Mouse (Mus musculus) olfactory bulb, adult 2 months (tissue): ENCODE data around the gene Pacs2. TPM values are rescaled to one million over a fixed set of nuclear protein-coding genes. Genes with fewer than 3 reads are reported as not detected.

Experiments
- H3K27ac ChIP-seq: fragments of 200-500 bp; 2 replicates; pipeline ENCODE4 v1.5.1; 2012; ENCODE audit warnings: low read depth, low read length; ENCODE audit not compliant: insufficient read depth
- H3K4me1 ChIP-seq: fragments of 200-500 bp; 2 replicates; pipeline ENCODE4 v1.6.1; 2012; ENCODE audit warnings: low read length; ENCODE audit not compliant: control insufficient read depth, insufficient read depth
- H3K4me3 ChIP-seq: fragments of 200-500 bp; 2 replicates; pipeline ENCODE4 v1.5.1; 2012; ENCODE audit warnings: mild to moderate bottlenecking, low read depth, low read length, moderate library complexity; ENCODE audit not compliant: insufficient read depth
- CTCF ChIP-seq: fragments of 200-500 bp; IDR thresholded peaks from 2 replicates; pipeline ENCODE4 v1.5.1; 2012; ENCODE audit warnings: low read depth, mild to moderate bottlenecking, low read length, moderate library complexity; ENCODE audit not compliant: insufficient read depth
- POLR2A ChIP-seq: fragments of 200-500 bp; IDR thresholded peaks from 2 replicates; pipeline ENCODE4 v1.6.1; 2012; ENCODE audit warnings: mild to moderate bottlenecking, low read depth, low read length, moderate library complexity; ENCODE audit not compliant: insufficient read depth
- WGBS: fragments of 180-500 bp; shearing (Covaris S2); methylation state at CpG from one replicate; pipeline ENCODE4 v1.1.7; 2018; 5-methylcytosine and 5-hydroxymethylcytosine counted together
- polyA plus RNA-seq: library from polyadenylated mRNA; stranded (reverse); fragments of >200 nt; gene quantifications from 2 replicates; pipeline ENCODE4 v1.2.4, GENCODE M21; 2012; ENCODE audit warnings: low replicate concordance; ENCODE audit not compliant: missing spikeins, insufficient read depth, insufficient read length

Pacs2 gene
- polyA plus RNA-seq, 1 experiment: not detected

DNA sequence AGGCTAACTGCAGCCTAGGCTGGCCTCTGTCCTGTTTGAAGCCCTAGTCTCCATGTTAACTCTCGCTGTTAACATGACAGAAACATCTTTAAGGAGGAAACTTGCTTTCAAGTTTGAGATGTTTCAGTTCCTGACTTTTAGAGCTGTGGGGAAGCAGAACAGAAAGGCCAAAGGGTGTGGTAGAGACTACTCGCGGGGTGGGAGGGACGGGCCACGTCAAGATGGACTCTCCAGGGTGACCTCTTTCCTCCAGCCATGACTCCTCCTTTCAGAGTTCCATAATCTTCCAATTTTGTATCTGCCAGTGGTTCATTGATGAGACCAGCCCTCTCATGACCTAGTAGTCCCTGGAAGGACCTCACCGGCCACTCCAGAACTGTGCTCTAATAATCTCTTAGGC lies 17.1 kb downstream of the Pacs2 start:
- 76% methylated on average over 6 of the region's 6 CpGs for WGBS
- no peak overlapping the region for H3K27ac ChIP-seq
- no peak overlapping the region for H3K4me3 ChIP-seq
- TF ChIP-seq CTCF (no peak), POLR2A (no peak)
- H3K4me1 ChIP-seq: peaks cover 34% of the 10 kb centered on the region

DNA sequence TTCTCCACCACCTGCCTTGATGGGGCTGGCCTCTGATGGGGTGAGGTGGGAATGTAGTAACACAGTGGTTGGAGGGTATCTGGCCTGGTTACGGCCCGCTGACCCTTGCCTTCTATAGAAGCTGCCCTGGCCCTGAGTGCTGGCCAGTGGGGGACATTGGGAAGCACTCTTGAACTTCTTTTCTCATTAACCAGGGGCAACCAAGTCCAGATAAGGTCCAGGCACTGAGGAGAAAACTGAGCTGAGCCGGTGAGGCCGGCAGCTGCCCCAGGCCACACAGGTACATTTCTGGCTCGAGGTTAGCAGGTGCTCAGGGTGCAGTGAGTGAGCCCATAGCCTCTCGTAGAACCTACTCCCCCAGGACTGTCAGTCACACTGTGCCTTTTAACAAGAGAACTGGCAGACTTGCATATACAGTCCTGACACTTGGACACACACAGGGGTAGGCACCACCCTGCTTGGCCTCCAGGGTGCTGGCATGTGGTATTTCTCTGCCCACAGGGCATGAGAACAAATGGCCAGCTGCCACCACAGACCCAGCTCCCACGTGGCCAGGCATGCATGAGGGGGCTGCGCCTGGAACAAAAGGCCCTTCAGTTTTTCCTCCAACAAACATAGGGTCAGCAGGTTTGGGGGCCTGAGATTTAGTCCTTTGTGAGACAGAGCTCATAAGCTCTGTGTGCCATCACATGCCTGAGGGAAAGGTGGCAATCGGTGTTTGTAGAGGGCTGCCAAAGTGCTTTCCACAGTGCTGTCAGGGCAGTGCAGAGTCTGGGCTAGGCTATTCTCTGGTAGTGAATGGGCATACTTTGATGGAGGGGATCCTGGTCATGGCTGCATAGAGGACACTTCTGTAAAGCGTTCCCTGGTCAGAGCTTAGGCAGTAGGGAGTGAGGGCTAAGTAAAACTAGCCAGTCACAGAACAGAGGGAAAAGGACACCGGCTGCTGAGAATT lies 18.3 kb downstream of the Pacs2 start:
- H3K27ac ChIP-seq: no peak overlapping the region; the same call in 1 of the 2 replicates
- 57% methylated on average over 11 of the region's 11 CpGs for WGBS
- TF ChIP-seq CTCF: no peak
- TF ChIP-seq POLR2A: no peak

DNA sequence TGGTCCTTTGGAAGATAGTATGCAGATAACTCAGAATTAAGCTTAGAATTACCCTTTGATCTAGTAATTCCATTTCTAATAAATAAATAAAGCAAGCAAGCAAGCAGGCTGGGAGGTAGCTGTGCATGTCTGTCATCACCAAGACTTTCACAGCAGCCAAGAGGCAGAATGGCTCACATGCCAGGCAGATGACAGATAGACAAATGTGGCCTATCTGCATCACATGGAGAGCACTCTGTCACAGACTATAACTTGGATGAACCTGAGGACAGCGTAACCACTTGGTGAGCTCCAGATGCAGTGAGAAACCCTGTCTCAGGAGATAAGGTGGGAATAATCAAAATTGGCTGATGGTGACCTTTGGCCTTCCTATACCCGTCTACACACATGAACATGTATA lies 20.8 kb downstream of the Pacs2 start:
- Histone ChIP-seq H3K4me3 (no peak overlapping the region), H3K4me1 (peaks cover 22% of the 10 kb centered on the region), H3K27ac (no peak overlapping the region)
- 89% methylated on average over 2 of the region's 2 CpGs for WGBS
- no peak for TF ChIP-seq CTCF

More for the DNA sequence above, 18.3 kb downstream of the Pacs2 start:
- Histone ChIP-seq H3K4me1 (peaks cover 34% of the 10 kb centered on the region), H3K4me3 (no peak overlapping the region)

DNA sequence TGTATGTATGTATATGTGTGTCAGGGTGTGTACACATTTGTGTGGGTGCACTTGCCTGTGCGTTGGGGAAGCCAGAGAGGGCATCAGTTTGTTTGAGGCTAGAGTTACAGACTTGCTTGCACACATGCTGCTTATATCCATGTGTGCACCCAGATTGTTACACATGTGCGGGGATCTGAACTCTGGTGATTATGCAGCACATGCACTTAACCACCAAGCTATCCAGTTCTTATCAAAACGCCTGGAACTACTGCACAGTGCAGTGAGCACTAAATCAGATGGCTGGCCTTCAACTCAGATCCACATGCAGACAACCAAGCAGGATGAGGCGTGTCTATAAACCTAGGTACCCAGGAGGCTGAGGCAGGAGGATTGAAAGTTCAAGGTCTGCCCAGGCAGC lies 22.7 kb downstream of the Pacs2 start:
- H3K27ac ChIP-seq: no peak overlapping the region
- WGBS: 90% methylated on average over 4 of the region's 4 CpGs
- TF ChIP-seq CTCF (no peak), POLR2A (no peak)
- H3K4me3 ChIP-seq: no peak overlapping the region
- peaks cover 19% of the 10 kb centered on the region for H3K4me1 ChIP-seq

DNA sequence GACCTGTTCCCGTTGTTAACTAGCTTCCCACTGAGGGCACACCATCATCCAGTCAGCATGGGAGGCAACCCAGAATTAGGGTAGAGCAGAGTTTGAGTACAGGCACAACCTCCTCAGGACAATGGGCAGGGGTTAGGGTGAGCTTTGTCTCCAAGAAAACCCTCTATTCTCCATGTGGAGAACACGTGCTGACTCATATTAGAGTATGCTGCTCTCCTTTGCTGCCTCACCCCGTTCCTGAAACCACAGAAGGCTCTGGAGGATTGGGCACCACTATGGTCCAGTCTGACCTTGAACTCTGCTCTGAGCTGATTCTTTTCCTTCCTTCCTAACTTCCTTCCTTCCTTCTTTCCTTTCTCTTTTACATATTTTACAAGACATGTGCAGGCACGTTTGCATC lies 24.1 kb downstream of the Pacs2 start:
- Histone ChIP-seq H3K4me3 (no peak overlapping the region), H3K27ac (no peak overlapping the region), H3K4me1 (peaks cover 5% of the 10 kb centered on the region)
- 84% methylated on average over 4 of the region's 4 CpGs for WGBS
- no peak for TF ChIP-seq CTCF
- no peak for TF ChIP-seq POLR2A

DNA sequence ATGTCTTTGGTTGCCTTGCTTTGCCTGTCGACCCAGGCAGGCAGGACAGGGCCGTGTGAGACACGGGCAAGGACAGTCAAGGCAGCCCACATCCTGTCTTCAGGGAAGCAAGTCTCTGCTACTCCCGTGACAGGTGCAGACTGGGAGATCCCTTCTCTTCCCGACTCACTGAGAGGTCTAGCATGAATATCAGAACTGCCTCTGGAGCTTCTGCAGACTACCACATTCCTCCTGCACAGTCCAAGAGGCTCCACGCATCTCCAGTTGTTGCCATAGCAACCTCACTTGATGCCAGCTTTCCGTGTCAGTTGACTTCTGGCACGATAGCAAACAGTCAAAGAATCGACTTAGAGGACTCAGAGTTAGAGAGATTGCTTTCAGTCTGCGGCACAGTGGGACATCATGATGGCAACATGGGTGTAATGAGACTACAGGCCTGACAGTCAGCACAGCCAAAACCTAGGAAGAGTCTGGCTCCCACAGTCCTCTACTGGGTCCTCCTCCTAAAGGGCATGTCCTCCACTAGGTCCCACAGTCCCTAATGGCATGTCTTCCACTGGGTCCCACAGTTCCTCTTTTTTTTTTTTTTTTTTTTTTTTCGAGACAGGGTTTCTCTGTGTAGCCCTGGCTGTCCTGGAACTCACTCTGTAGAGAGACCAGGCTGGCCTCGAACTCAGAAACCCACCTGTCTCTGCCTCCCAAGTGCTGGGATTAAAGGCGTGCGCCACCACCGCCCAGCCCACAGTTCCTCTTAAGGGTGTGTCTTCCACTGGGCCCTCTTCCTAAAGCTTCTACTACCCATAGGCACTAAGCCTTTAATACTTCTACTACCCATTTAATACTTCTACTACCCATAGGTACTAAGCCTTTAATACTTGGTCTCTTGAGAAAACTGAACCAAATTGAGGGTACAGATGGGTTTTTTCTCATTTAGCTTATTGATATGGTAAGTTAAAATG lies 27.5 kb downstream of the Pacs2 start:
- Histone ChIP-seq H3K27ac (no peak overlapping the region), H3K4me1 (peaks cover 5% of the 10 kb centered on the region), H3K4me3 (no peak overlapping the region)
- TF ChIP-seq POLR2A (no peak), CTCF (no peak)
- WGBS: 49% methylated on average over 15 of the region's 15 CpGs

DNA sequence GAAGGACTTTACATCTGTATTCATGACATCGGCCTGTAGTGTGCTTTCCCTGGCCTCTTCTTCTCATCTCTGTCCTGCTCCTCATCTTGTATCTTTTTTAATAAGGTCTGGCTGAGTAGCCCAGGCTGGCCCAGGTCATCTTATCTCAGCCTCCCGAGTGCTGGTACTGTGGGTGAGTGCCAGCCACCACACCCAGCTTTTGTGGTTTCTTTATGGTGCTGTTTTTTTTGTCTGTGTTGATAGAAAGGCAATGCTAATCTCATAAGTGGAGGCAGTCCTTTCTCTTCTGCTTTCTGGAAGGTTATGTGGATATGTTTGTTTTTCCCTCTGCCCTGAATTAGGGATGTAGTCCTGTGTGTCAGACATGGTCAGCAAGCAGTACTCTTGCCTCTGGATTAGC lies 28.2 kb downstream of the Pacs2 start:
- Histone ChIP-seq H3K27ac (no peak overlapping the region), H3K4me3 (no peak overlapping the region), H3K4me1 (peaks cover 5% of the 10 kb centered on the region)
- TF ChIP-seq POLR2A: no peak
- no peak for TF ChIP-seq CTCF
- WGBS: 86% methylated on average over 2 of the region's 2 CpGs

DNA sequence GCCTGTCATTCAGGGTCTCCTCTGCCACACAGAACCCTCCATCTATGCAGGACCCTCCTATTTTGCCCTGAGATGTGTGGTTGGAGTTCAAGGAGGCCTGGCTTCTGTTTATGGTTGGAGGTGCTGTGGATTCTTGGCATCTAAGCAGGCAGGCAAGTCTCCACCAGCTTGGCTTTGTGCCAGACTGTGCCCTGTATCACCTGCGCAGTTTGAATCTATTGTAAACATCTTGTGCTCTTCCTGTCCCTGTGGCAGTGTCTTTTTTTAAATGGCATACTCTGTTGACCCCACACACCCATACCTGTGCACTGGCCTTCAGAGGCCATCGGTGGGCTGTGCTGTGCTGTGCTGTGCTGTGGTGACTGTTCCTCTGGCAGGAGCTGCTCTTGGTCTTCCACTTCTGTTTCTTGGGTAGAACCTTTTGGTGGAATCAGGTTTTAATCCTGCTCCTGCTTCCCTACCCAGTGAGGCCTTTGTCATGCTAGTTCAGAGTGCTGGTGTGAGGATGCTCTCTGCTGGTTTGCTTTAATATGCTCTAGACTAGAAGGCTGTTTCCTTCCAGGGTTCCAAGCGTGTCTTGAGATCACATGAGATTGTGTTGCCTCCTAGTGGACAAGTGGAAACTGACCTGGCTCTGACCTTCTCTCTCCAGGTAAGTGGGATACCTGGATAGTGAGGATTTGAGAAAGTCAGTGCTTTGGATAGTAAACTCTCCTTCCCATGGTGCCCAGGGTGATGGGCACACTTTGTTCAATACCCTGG lies 30.8 kb downstream of the Pacs2 start:
- 83% methylated on average over 3 of the region's 3 CpGs for WGBS
- no peak for TF ChIP-seq CTCF
- TF ChIP-seq POLR2A: no peak

More for the DNA sequence above, 30.8 kb downstream of the Pacs2 start:
- H3K4me1 ChIP-seq: peaks cover 9% of the 10 kb centered on the region
- H3K27ac ChIP-seq: no peak overlapping the region
- H3K4me3 ChIP-seq: no peak overlapping the region
